Mouse (Mus musculus) frontal cortex, adult 2 months (tissue): ENCODE measurements at regions not wholly inside any gene's neighbourhood (a gene's known extent, or its start where the extent isn't known, plus 50 kb on each side); places are given as distances from the start of the nearest gene placed in this dataset.
"Not testable (repeated sequence)": the region's sequence is repeated elsewhere in the genome, so short reads cannot be mapped to it uniquely, and the experiment has no call there.

Experiments used
- DNase-seq, 2 experiments: peaks; one replicate each; pipeline ENCODE4 v3.0.0; 2022; ENCODE audit warnings: low spot score in 1 of 2; ENCODE audit errors: extremely low spot score in 1 of 2

- no peak for DNase-seq
Observed at GRCm38 (mm10) chr15:14253602-14254301, 1080.3 kb upstream of the Cdh6 start.

GRCm38 (mm10) chr15:14251773-14252172, 1078.3 kb upstream of the Cdh6 start:
- no peak for DNase-seq

- no peak for DNase-seq
Observed at GRCm38 (mm10) chr15:14215236-14215635, 1041.8 kb upstream of the Cdh6 start.

GRCm38 (mm10) chr15:14214726-14215125, 1041.3 kb upstream of the Cdh6 start:
- no peak for DNase-seq

- no peak for DNase-seq
Observed at GRCm38 (mm10) chr15:14177523-14177922, 1004.0 kb upstream of the Cdh6 start.

GRCm38 (mm10) chr15:14137402-14137801, 963.9 kb upstream of the Cdh6 start:
- DNase-seq, result no peak

- no peak for DNase-seq
Observed at GRCm38 (mm10) chr15:14123829-14124228, 950.4 kb upstream of the Cdh6 start.

GRCm38 (mm10) chr15:14118321-14118720, 944.8 kb upstream of the Cdh6 start:
- not testable (repeated sequence) for DNase-seq

GRCm38 (mm10) chr15:14101757-14102156, 928.3 kb upstream of the Cdh6 start:
- no peak for DNase-seq

- DNase-seq, result peak in 1 of 2 experiments; percentile 42
Observed at GRCm38 (mm10) chr15:14051872-14052271, 878.4 kb upstream of the Cdh6 start.
